Mouse (Mus musculus) G1E (cell line): ENCODE data around the gene Vamp8.

ENCODE experiments used
- CTCF ChIP-seq: IDR thresholded peaks from 2 replicates; pipeline ENCODE4 v1.5.1; 2012; ENCODE audit warnings: low read depth, low read length, inconsistent platforms, mixed read lengths
- GATA1 ChIP-seq: IDR thresholded peaks from 2 replicates; pipeline ENCODE4 v1.6.1; 2012; ENCODE audit warnings: borderline replicate concordance, low read length, inconsistent platforms, mixed read lengths
- POLR2AphosphoS5 ChIP-seq: IDR thresholded peaks from 2 replicates; pipeline ENCODE4 v1.6.1; 2012; ENCODE audit warnings: low read depth, low read length, inconsistent platforms; ENCODE audit not compliant: insufficient replicate concordance
- TAL1 ChIP-seq: conservative IDR thresholded peaks from 2 replicates; pipeline ENCODE4 v1.6.1; 2012; ENCODE audit warnings: low read depth, low read length, inconsistent platforms, mixed read lengths

DNA sequence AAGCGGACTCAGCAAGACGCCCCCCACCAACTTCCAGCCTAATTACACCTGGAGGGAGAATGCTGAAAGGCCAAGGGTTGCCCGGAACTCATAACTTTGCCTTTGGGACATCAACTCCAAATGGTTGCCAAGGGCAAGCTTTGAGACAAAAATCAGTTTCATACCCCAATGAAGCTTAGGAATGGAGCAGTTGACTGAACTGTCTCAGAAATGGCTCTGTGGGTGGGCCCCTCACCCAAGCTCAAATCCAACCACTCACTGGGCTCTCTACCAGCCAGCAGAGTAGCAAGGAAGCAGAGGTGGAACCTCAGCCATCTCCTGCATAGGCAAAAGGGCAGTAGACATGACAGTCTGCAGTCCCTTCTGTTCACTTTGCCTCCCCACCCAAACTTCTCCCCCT, 2.7 kb downstream of the Vamp8 start:
- TF ChIP-seq CTCF (no peak), GATA1 (no peak), TAL1 (no peak), POLR2AphosphoS5 (no peak)
